Mouse (Mus musculus) CD8-positive naive resting alpha-beta T cell, adult 57 days (primary cell): ENCODE measurements around the gene Usp6nl. TPM values are rescaled to one million over a fixed set of nuclear protein-coding genes. Genes with fewer than 3 reads are reported as not detected.

Source experiments
- total RNA-seq: library from RNA; stranded (reverse); gene quantifications from one replicate; pipeline ENCODE4 v1.2.4, GENCODE M21; 2023

Usp6nl gene
- total RNA-seq, result 17.1 TPM

DNA sequence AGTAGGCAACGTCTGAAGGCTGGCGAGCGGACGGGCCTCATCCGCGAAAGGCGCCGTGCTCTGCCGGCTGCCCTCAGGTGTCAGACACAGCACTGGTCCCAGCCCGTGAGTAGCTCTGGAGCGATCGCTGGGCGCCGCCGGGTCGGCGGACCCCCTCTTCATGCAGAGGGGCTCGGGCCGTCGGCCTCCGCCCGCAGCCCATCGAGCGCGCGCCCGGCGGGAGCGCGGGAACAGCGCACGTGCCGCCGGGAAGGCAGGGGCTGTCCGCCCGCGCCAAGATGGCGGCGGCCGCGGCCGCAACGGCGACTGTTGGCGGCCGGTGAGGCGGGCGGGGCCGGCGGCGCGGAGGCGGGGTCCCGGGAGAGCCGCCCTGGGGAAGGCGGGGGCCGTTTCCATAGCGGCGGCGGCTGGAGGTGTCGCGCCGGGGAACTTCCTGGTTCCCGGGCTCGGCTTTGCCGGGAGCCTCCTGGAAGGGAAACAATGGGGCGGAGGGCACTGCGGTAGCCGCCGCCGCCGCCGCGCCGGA lies at the start of gene Usp6nl:
Usp6nl (plus strand) TSS at position 292 of the 526 bp plus-strand sequence.

Other genes with a start within 250 kb of the Usp6nl start
- not detected for gene Proser2, start 192.5 kb upstream of the Usp6nl start, total RNA-seq
- gene Echdc3, start 109.6 kb upstream of the Usp6nl start, total RNA-seq, result not detected